Mouse (Mus musculus): ENCODE results near the gene R3hdm4.

- TF ChIP-seq CTCF (IDR thresholded peaks at IDR 0.05; ENCODE audit: low read depth, low read length) (no peak), POLR2A (IDR thresholded peaks at IDR 0.05; ENCODE audit: borderline replicate concordance, low read depth, low read length) (no peak)
Measured at GRCm38 (mm10) chr10:79934794-79935569, 14.0 kb upstream of the R3hdm4 start.

Data from bone marrow macrophage, adult 2 months (primary cell).